Mouse (Mus musculus) lung, adult 2 months (tissue): ENCODE measurements around the gene Dusp28.

Experiments used
- CTCF ChIP-seq: fragments of 200-500 bp; IDR thresholded peaks from 2 replicates; pipeline ENCODE4 v1.5.1; 2011; ENCODE audit warnings: mild to moderate bottlenecking, low read length, control low read depth; ENCODE audit not compliant: insufficient read depth
- POLR2A ChIP-seq: fragments of 200-500 bp; IDR thresholded peaks from 2 replicates; pipeline ENCODE4 v1.6.1; 2011; ENCODE audit warnings: low read depth, mild to moderate bottlenecking, control low read depth, low read length, borderline replicate concordance; ENCODE audit errors: extremely low read depth

DNA sequence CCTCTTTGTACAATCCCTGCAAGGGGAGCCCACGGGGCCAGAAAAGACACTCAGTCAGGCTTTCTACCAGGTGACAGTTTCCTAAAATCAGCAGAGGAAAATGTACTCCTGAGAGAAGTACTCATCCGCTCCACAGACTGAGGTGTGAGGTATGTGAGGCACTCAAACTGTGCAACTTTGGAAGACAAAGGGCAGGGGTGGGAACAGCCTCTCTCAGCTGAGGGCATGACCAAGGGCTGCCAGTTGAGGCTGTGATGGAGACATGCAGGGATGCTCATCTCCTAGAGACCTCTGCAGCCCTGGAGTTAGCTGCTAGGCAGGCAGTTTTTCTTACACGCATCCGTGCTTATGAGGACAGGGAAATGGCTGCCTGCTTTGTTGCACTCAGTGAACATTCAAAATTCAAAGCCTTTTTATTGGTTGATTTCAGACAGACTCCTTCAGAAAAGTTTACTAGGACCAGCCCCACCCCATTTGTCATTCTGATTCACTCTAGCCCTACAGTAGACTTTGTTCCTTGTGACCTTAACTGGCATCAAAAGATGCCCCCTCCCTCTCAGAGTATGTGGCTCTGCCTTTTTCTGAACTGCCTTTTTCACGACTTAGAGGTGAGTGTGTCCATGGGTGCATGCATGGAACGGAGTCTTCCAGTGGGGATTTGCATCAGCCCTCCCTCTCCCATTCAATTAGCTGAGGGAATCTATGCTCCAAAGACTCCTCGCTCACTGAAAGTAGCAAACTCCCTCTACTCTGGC lies 17.7 kb upstream of the Dusp28 start:
- TF ChIP-seq POLR2A, result no peak
- no peak for TF ChIP-seq CTCF
